Mouse (Mus musculus): ENCODE data around the gene Fam57b.
A peak's percentile ranks its signal among the peaks of the same experiment; 100 is the strongest.

Gene Fam57b

DNA sequence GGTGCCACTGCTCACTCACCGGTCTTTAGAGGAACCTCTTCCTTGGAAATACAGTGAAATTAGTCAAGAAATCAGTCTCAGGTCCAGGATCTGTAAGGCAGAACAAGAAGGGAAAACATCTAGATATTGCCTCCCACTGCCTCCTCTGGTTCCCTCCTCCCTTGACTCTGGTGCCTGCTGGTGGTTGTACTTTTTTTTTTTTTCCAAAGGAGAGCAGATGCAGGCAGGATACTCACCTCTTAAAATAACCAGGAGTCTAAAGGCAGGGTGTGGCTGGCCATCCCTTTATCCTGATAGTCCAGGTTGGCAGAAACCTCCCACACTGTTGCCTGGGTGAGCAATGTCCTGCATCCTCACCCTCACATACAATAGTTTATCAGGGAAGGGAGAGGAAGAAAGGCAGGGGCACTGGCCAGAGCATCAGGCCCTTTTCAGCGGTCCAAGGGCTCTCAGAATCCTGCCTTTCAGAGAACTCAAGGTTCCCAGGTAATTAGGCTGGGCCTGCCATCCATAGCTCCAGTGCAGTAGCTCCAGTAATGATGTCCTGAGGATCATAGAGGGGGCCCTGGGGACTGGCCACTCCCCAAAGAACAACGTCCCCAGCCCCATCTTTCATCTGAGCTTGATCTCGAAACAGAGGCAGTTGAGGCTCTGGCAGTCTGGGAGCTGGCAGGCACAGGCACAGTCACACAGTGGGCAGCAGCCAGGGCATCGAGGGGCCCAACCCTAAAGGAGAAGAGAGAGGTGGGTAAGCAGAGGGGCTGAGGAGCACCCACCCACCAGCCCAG is 3.0 kb downstream of the Fam57b start:
- H3K27me3 ChIP-seq (ENCODE audit: control insufficient read depth, insufficient read depth, low read length, poor library complexity, severe bottlenecking): no peaks in the 10 kb centered on the region

GRCm38 (mm10) chr7:126801057-126801422 is 3.6 kb downstream of the Fam57b start:
- DNase-seq (ENCODE audit: low read depth, low spot score): no peak
- peaks cover 6% of the 10 kb centered on the region for H3K36me3 ChIP-seq (ENCODE audit: control insufficient read depth, insufficient read depth, low read length, poor library complexity, severe bottlenecking)
- no peaks in the 10 kb centered on the region for H3K27me3 ChIP-seq (ENCODE audit: control insufficient read depth, insufficient read depth, low read length, poor library complexity, severe bottlenecking)

More for the DNA sequence above, 3.0 kb downstream of the Fam57b start:
- DNase-seq (ENCODE audit: low read depth, low spot score): no peak
- H3K36me3 ChIP-seq (ENCODE audit: control insufficient read depth, insufficient read depth, low read length, poor library complexity, severe bottlenecking): peaks cover 6% of the 10 kb centered on the region

DNA sequence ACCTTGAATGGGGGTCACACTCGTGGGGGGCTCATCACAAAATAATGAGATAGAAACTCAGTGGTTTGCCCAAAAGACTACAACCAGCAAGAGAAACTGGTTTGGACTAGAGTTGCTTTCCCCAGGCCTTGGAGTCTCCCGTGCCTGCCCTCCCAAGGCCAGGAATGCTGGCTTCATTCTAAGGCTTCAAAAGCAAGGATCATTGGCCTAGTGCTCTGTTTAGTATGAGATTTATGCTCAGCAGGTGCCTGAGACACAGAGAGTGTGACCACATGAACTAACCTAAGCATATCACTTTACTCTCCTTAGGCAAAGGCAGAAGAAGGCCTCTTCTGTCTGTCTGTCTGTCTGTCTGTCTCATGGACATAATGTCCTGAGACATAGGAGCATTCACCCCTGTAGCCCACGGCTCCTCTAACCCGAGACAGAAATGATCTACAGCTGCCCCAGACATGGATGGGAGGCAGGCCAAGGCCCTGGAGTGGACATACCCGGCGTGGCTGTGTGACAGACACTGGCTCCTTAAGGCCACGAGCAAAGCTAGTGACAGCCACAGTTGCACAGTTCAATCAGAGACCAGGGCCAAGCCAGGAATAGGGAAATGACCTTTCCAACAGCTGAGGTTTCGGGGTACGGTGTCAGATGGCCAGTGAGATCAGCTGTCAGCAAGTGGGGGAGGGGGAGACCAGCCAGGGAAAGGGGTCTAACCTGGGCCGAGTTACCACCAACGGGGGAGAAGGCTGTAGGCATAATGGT is 4.8 kb downstream of the Fam57b start:
- no peak for DNase-seq (ENCODE audit: low read depth, low spot score)
- Histone ChIP-seq H3K36me3 (ENCODE audit: control insufficient read depth, insufficient read depth, low read length, poor library complexity, severe bottlenecking) (no peaks in the 10 kb centered on the region), H3K27me3 (ENCODE audit: control insufficient read depth, insufficient read depth, low read length, poor library complexity, severe bottlenecking) (no peaks in the 10 kb centered on the region)

GRCm38 (mm10) chr7:126803181-126803580 is 5.7 kb downstream of the Fam57b start:
- Histone ChIP-seq H3K36me3 (ENCODE audit: control insufficient read depth, insufficient read depth, low read length, poor library complexity, severe bottlenecking) (no peaks in the 10 kb centered on the region), H3K27me3 (ENCODE audit: control insufficient read depth, insufficient read depth, low read length, poor library complexity, severe bottlenecking) (no peaks in the 10 kb centered on the region)
- DNase-seq (ENCODE audit: low read depth, low spot score): no peak

DNA sequence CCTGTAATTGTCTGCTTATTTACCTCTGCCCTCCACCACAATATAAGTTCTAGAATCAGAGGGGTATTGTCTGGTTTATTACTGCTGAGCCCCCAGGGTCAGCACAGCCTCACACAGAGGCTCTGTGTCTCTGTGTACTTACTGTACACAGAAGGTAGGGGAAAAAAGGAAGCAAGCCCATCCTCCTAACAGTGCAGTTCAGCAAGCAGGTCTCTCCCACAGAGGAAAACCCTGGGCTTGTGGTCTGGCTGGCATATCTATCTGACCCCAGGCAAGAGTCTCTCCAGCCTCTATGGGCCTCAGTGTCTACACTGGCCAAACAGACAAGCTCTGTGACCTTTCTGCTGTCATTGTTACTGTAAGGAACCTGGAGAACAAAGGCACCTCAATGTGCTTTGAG is 6.3 kb downstream of the Fam57b start:
- DNase-seq (ENCODE audit: low read depth, low spot score): no peak
- Histone ChIP-seq H3K27me3 (ENCODE audit: control insufficient read depth, insufficient read depth, low read length, poor library complexity, severe bottlenecking) (no peaks in the 10 kb centered on the region), H3K36me3 (ENCODE audit: control insufficient read depth, insufficient read depth, low read length, poor library complexity, severe bottlenecking) (no peaks in the 10 kb centered on the region)

GRCm38 (mm10) chr7:126806956-126807355 is 9.5 kb downstream of the Fam57b start:
- DNase-seq (ENCODE audit: low read depth, low spot score): no peak

DNA sequence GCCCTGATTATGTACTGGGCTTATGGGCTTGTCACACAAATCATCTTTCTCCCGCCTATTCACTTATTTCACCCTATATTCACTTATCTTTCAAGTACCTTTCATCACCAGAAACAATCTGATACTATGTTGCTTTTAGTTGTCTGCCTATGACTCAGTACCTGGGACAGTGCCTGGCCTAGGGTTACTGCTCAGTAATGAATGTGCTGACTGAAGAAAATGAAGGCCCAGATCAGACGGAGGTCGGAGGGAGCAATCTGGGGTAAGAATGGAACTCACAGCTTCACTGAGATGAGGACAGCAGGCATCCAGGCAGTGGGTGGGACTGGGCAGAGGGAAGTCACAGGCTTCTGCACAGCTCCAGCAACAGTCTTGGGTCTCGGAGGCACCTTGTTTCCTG is 9.9 kb downstream of the Fam57b start:
- no peaks in the 10 kb centered on the region for H3K36me3 ChIP-seq (ENCODE audit: control insufficient read depth, insufficient read depth, low read length, poor library complexity, severe bottlenecking)
- no peaks in the 10 kb centered on the region for H3K27me3 ChIP-seq (ENCODE audit: control insufficient read depth, insufficient read depth, low read length, poor library complexity, severe bottlenecking)
- DNase-seq (ENCODE audit: low read depth, low spot score): no peak

More at GRCm38 (mm10) chr7:126806956-126807355, 9.5 kb downstream of the Fam57b start:
- Histone ChIP-seq H3K27me3 (ENCODE audit: control insufficient read depth, insufficient read depth, low read length, poor library complexity, severe bottlenecking) (no peaks in the 10 kb centered on the region), H3K36me3 (ENCODE audit: control insufficient read depth, insufficient read depth, low read length, poor library complexity, severe bottlenecking) (no peaks in the 10 kb centered on the region)

DNA sequence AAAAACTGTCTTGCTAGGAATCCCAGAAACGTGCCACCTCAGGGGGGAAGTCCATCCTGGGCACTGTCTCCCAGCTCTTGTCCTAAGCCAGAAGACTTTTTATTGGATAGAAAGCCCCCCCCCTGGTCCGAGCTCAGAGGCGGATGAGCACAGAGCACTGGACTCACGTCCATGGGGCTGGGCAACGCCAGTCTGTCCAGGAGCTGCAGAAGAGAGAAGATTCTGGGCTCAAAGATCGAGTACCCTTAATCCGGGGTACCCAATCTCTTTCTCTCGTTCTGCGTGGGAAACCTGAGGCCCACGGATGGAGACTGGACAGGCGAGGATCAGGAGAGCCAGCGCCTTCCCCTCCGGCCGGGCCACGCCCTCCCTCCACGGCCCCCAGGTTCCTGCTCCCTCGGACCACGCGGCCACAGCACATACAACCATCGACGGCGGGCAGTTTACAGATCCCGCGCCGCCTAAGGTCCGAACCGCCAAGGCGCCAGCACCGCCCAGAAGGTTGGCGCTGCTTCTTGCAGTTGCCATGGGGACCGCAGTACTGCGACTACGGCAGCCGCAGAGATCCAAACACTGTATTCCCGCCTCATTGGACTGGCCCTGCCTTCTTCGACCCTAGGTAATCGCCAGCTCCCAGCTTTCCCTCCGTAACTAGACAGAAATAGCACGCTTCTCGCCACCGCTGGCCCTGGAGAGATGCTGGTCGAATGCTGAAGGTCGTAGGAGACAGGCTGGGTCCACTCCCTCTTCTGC is 11.4 kb downstream of the Fam57b start:
- Histone ChIP-seq H3K36me3 (ENCODE audit: control insufficient read depth, insufficient read depth, low read length, poor library complexity, severe bottlenecking) (no peaks in the 10 kb centered on the region), H3K27me3 (ENCODE audit: control insufficient read depth, insufficient read depth, low read length, poor library complexity, severe bottlenecking) (no peaks in the 10 kb centered on the region)
- peak; percentile 49 for DNase-seq (ENCODE audit: low read depth, low spot score)

DNA sequence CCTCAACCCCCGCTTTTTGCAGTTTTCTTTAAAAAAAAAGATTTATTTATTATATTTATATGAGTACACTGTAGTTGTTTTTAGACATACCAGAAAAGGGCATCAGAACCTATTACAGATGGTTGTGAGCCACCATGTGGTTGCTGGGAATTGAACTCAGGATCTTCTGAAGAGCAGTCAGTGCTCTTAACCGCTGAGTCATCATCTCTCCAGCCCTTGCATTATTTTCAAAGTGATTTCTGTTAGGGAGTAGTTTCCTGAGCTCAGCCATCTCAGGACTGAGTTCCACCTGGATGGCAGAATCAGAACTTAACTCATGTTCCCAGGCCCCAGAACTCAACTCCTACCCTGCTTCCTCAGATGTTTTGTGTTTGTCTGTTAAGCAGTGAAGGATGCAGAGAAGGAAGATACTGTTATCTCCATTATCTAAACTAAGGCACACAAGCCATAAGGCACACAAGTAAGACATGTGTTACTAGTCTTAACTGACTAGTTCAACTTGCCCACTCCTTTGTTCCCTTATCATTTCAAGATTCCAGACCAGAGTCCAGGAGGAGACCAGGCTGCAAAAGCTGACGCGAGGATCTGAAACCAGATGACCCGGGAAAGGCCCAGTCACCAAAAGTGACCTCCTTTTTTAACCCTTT is 12.4 kb downstream of the Fam57b start:
- DNase-seq (ENCODE audit: low read depth, low spot score): no peak
- no peaks in the 10 kb centered on the region for H3K36me3 ChIP-seq (ENCODE audit: control insufficient read depth, insufficient read depth, low read length, poor library complexity, severe bottlenecking)
- H3K27me3 ChIP-seq (ENCODE audit: control insufficient read depth, insufficient read depth, low read length, poor library complexity, severe bottlenecking): no peaks in the 10 kb centered on the region

- H3K27me3 ChIP-seq (ENCODE audit: control insufficient read depth, insufficient read depth, low read length, poor library complexity, severe bottlenecking): no peaks in the 10 kb centered on the region
- DNase-seq (ENCODE audit: low read depth, low spot score): no peak
- H3K36me3 ChIP-seq (ENCODE audit: control insufficient read depth, insufficient read depth, low read length, poor library complexity, severe bottlenecking): no peaks in the 10 kb centered on the region
Observed at GRCm38 (mm10) chr7:126815726-126816222, 18.3 kb downstream of the Fam57b start.

- no peak for DNase-seq (ENCODE audit: low read depth, low spot score)
- H3K27me3 ChIP-seq (ENCODE audit: control insufficient read depth, insufficient read depth, low read length, poor library complexity, severe bottlenecking): no peaks in the 10 kb centered on the region
- no peaks in the 10 kb centered on the region for H3K36me3 ChIP-seq (ENCODE audit: control insufficient read depth, insufficient read depth, low read length, poor library complexity, severe bottlenecking)
Observed at GRCm38 (mm10) chr7:126816494-126816893, 19.0 kb downstream of the Fam57b start.

DNA sequence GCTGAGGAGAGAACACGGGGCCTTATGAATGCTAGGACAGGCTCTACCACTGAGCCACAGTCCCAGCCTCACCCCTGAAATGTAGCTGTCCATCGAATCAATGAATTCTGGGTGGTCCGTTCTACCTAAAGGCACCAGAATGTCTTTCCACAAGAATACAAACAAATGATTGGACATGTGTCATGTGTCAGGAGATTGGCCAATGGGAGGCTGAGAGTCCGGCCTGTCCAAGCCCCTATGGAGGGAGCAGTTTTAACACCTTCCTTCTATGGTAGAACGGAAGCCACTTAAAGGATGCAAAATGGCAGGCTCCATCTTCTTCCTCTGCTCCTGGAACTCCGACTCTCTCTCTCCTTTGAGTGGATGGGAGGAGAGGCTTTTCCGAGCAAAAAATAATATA is 20.1 kb downstream of the Fam57b start:
- no peaks in the 10 kb centered on the region for H3K27me3 ChIP-seq (ENCODE audit: control insufficient read depth, insufficient read depth, low read length, poor library complexity, severe bottlenecking)
- no peak for DNase-seq (ENCODE audit: low read depth, low spot score)
- no peaks in the 10 kb centered on the region for H3K36me3 ChIP-seq (ENCODE audit: control insufficient read depth, insufficient read depth, low read length, poor library complexity, severe bottlenecking)

DNA sequence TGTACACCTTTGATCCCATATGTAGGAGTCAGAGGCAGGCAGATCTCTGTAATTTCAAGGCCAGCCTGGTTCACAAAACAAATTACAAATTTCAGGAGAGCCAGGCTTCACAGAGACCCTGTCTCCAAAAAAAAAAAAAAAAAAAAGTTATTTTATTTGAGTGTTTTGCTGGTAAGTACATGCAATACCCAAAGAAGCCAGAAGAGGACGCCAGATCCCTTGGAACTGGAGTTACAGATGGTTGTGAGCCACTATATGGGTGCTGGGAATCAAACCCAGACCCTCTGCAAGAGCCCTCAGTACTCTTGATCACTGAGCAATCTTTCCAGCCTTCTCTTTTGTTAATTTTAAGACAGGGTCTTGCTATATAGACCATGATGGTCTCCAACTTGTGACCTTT is 21.4 kb downstream of the Fam57b start:
- no peaks in the 10 kb centered on the region for H3K27me3 ChIP-seq (ENCODE audit: control insufficient read depth, insufficient read depth, low read length, poor library complexity, severe bottlenecking)
- no peaks in the 10 kb centered on the region for H3K36me3 ChIP-seq (ENCODE audit: control insufficient read depth, insufficient read depth, low read length, poor library complexity, severe bottlenecking)
- DNase-seq (ENCODE audit: low read depth, low spot score): no peak

DNA sequence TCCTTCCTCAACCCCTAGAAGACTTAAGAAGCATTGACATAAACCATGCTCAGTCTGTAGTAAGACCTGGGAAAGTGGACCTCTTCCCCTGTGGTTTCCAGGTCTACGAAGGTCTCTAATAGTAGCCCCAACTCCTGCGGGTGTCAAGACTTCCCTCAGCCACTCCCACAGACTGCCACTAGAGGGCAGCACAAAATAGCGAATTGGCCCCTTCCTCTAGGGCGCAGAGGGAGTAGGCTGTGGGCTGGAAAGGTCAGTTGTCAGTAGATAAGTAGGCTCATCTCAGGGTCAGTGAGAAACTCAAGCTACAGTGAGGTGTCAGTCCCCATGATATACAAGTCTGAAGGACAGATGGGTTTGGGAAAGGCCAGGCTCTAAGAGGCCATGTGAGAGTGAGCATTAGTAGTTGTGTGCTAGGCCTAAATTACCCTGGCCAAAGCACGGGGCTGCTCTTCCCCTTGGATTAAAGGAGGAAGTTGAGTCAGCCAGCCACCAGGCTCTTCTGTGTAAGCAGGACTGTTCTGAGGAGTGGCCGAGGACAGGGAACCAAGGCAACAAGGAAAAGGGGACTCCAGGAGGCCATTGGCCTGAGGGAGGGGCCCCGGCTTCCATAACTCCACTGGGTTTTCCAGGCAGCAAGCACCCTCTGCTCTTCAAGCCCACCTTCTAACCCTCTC is 24.5 kb downstream of the Fam57b start:
- peak; percentile 87 for DNase-seq (ENCODE audit: low read depth, low spot score)
- Histone ChIP-seq H3K36me3 (ENCODE audit: control insufficient read depth, insufficient read depth, low read length, poor library complexity, severe bottlenecking) (no peaks in the 10 kb centered on the region), H3K27me3 (ENCODE audit: control insufficient read depth, insufficient read depth, low read length, poor library complexity, severe bottlenecking) (no peaks in the 10 kb centered on the region)

All from splenic B cell, adult 2 months (primary cell).